Mouse (Mus musculus): ENCODE data around the gene Pi16. TPM values are rescaled to one million over a fixed set of nuclear protein-coding genes. Genes with fewer than 3 reads are reported as not detected.
A peak's percentile ranks its signal among the peaks of the same experiment; 100 is the strongest.
"Not testable (repeated sequence)": the region's sequence is repeated elsewhere in the genome, so short reads cannot be mapped to it uniquely, and the experiment has no call there.

Pi16 gene
- 10 to 100 TPM; 11.3 to 13.3 TPM for total RNA-seq (2021)
- long read RNA-seq, experiment 1, partial matches to known transcripts, result 2 of 6 reads
- long read RNA-seq, experiment 1, other reads (novel, unspliced or antisense), result 1 of 6 reads
- long read RNA-seq, experiment 2, partial matches to known transcripts, result 1 of 4 reads
- long read RNA-seq, experiment 2, other reads (novel, unspliced or antisense), result 1 of 4 reads

DNA sequence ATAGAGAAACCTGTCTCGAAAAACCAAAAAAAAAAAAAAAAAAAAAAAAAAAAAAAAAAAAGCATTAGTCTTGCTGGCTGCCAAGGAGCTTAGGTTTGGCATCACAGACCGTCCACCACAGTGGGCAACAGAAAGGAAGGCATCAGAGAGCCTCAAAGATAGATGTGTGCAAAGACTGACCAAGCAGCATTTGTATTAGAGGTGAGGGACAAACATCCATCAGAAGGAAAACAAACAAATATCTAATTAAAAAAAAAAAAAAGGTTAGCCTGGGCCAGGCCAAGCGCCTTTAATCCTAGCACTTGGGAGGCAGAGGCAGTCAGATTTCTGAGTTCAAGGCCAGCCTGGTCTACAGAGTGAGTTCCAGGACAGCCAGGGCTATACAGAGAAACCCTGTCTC is at the start of gene Pi16:
TSS of gene Pi16 (plus strand) at position 301 of the 400 bp plus-strand sequence.
- DNase-seq (ENCODE audit: low spot score in 2 of 2), result not testable (repeated sequence)

- no peak for DNase-seq (ENCODE audit: low spot score in 2 of 2)
These were observed 49.4 kb upstream of the Pi16 start for GRCm38 (mm10) chr17:29267931-29268681.

DNA sequence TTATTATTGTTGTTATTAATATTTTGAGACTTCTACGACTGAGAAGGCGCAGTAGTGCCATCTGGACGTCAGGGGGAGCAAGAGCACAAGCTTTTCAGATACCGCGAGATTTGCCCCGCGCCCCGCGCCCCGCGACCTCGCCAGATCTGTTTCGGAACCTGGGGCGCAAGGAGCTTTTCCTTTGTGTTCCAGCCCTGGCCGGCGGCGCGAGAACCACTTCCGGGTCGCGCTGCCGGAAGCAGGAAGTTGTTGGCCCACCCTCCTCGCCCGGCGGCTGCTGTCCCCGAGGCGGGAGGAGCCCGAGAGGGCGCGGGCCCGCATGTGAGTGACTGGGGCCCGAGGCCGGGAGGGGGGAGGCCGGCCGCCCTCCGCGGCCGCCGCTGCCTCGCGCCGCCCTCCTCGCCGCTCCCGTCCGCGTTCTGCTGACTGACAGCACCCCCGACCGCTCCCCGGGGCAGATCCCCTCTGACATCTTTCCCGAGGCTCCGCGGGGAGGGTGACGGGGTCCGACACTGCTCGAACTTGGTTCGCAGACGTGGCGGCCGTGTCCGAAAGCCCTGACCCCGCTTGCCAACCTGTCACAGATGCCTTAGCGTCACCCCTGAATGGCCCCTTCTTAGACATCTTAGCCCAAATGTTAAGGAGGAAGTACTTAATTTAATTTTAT is 48.7 kb upstream of the Pi16 start, which contains the start of gene BC004004:
TSS of gene BC004004 (plus strand) at position 107 of the 667 bp plus-strand sequence.
- DNase-seq (ENCODE audit: low spot score in 2 of 2), result peak; percentile 91 to 96

DNA sequence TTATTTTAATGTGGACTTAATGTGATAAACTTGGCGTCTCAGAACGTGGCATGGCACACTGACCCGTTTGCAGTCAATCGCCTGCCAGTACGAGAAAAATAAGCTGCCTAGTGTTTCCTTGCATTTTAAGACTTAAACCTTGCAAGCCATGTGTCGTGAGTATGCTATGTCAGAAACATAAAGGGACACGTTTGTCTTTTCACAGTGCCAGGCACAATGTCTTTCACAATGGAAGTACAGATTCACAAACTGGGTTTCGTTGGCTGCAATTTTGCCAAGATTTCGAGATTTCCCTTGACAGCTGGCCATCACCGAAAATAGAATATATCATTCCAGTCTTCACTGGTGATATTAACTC is 48.2 kb upstream of the Pi16 start:
- no peak for DNase-seq (ENCODE audit: low spot score in 2 of 2)

- DNase-seq (ENCODE audit: low spot score in 2 of 2), result no peak
These were observed 47.3 kb upstream of the Pi16 start for GRCm38 (mm10) chr17:29270148-29270698.

- DNase-seq (ENCODE audit: low spot score in 2 of 2), result no peak
These were observed 44.3 kb upstream of the Pi16 start for GRCm38 (mm10) chr17:29273156-29273555.

DNA sequence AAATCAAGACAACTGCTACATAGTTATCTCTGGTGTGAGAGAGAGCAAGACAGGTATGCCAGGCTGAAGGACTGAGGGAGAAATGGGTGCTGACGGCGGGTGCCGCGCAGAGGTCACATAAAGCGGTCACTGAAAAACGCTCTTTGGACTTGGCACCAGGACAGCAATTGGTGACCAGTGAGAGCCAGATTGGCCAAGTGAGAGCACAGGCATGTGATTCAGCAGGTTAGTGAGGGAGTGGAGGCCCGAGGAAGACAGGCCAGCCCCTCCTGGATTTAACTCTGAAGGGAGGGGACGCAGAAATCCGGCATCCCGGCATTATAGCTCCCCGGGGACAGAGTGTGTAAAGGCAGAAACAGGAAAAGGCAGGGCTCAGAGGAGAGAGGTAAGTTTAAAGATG is 43.6 kb upstream of the Pi16 start:
- DNase-seq (ENCODE audit: low spot score in 2 of 2), result no peak

- no peak for DNase-seq (ENCODE audit: low spot score in 2 of 2)
These were observed 37.1 kb upstream of the Pi16 start for GRCm38 (mm10) chr17:29280422-29280821.

DNA sequence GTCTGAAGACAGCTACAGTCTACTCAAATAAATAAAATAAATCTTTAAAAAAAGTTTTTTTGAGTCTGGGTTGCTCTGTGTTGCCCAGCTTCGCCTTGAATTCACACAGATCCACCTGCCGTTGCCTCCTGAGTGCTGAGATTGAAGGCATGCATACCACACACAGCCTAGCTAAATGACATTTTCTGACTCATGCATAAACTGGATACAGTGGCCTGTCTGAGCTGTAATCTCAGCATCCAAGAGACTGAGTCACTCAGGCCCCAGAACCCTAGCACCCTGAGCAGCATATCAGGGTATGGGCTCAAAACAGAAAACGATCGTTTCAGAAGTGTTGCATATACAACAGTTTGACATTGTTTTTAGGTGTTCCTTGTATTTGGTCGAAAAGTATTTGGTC is 35.9 kb upstream of the Pi16 start:
- no peak for DNase-seq (ENCODE audit: low spot score in 2 of 2)

- no peak for DNase-seq (ENCODE audit: low spot score in 2 of 2)
These were observed 35.1 kb upstream of the Pi16 start for GRCm38 (mm10) chr17:29282216-29282952.

DNA sequence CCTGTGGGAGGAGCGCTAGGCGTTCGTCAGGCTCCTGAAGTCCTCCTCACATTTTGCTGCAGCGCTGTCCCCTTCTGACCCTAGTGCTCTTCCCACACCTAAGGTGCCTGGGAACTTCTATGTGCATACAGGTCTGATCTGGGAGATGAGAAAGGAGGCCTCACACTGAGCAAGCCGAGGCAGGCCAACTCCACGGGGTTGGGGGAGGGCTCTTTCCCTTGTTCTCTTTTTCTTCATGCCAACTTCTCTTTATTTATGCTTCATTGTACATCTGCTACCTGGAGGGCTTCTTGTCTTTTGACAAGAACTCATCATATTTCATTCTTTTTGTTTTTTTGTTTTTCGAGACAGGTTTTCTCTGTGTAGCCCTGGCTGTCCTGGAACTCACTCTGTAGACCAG is 25.7 kb upstream of the Pi16 start:
- DNase-seq (ENCODE audit: low spot score in 2 of 2), result no peak

DNA sequence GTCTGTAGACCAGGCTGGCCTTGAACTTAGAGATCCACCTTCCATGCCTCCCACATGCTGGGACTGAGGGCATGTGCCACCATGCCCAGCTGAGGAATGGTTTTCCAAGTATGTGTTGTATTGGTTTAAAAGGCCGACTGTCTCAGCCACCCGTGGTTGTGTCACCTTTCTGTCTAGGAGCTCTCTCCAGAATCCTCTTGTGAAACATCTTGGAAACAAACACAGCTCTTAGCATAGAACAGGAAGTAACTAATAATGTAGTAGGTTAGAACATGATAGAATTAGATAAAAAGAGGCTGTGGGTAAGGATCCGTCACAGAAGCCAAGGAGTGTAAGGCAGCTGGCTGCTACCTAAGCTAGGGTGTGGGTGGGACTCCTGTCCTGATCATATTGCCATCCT is 24.5 kb upstream of the Pi16 start:
- no peak for DNase-seq (ENCODE audit: low spot score in 2 of 2)

- DNase-seq (ENCODE audit: low spot score in 2 of 2), result no peak
These were observed 23.5 kb upstream of the Pi16 start for GRCm38 (mm10) chr17:29293807-29294605.

- no peak for DNase-seq (ENCODE audit: low spot score in 2 of 2)
These were observed 21.6 kb upstream of the Pi16 start for GRCm38 (mm10) chr17:29295835-29296234.

GRCm38 (mm10) chr17:29297321-29297720 is 20.2 kb upstream of the Pi16 start:
- DNase-seq (ENCODE audit: low spot score in 2 of 2), result no peak

GRCm38 (mm10) chr17:29297813-29298212 is 19.7 kb upstream of the Pi16 start:
- DNase-seq (ENCODE audit: low spot score in 2 of 2), result no peak

- no peak for DNase-seq (ENCODE audit: low spot score in 2 of 2)
These were observed 18.2 kb upstream of the Pi16 start for GRCm38 (mm10) chr17:29299282-29299681.

DNA sequence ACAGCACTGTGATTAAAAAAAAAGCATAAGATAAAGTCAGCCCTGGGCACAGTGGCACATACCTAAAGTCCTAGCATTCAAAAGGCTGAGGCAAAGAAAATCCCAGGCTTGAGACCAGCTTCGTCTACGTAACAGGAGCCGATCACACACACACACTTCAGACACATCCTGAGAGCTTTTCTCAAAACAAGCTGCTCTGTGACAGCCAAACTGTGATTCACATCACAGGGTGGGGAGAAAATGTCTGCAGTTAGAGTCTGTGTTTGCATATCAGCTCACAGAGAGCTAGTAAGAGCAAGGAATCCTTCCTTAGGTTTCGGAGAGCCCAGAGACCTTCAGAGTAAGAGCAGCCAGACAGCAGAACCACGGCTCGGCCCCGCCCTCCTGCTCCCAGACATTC is 16.6 kb upstream of the Pi16 start:
- no peak for DNase-seq (ENCODE audit: low spot score in 2 of 2)

- no peak for DNase-seq (ENCODE audit: low spot score in 2 of 2)
These were observed 16.1 kb upstream of the Pi16 start for GRCm38 (mm10) chr17:29301421-29301820.

GRCm38 (mm10) chr17:29302149-29302548 is 15.3 kb upstream of the Pi16 start:
- DNase-seq (ENCODE audit: low spot score in 2 of 2), result no peak

DNA sequence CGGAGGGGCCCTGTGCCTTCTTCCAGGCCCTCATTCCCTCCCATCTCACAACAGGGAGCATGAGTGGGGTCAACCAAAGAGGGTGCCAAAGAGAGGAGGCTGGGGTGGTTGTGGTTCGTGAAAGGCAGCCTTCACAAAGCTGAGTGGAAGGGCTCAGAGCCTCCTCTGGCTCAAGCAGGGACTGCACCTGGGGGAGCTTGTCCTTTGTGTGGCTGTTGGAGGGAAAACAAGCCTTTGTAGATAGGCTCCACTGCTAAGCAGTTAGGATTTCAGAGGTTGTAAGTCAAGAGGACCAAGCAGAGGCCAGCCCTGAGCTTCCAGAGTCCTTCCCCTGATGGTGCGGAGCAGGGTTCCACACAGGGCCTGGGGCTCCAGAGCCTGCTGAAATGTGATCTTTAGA is 14.4 kb upstream of the Pi16 start:
- no peak for DNase-seq (ENCODE audit: low spot score in 2 of 2)

Data from adrenal gland, postnatal 4 days (tissue).